Mouse (Mus musculus) kidney, embryonic 16.5 days (tissue): ENCODE measurements around the gene Col3a1. TPM values are rescaled to one million over a fixed set of nuclear protein-coding genes. Genes with fewer than 3 reads are reported as not detected.

Experiments
- ATAC-seq: fragments of 200-750 bp; cut with Nextera tagmentation; 2 replicates; pipeline ENCODE4 v1.8.0; 2017; ENCODE audit warnings: moderate TSS enrichment; ENCODE audit not compliant: low FRiP score, low TSS enrichment
- H3K27ac ChIP-seq: fragments of 300-500 bp; sonication (generic); 2 replicates; pipeline ENCODE4 v1.5.1; 2014; ENCODE audit warnings: low read length
- H3K27me3 ChIP-seq: fragments of 300-500 bp; sonication (generic); 2 replicates; pipeline ENCODE4 v1.6.1; 2014; ENCODE audit warnings: low read length, control low read depth, mixed read lengths; ENCODE audit not compliant: insufficient read depth
- H3K36me3 ChIP-seq: fragments of 300-500 bp; sonication (generic); 2 replicates; pipeline ENCODE4 v1.6.1; 2014; ENCODE audit warnings: low read length, control low read depth, mixed read lengths; ENCODE audit not compliant: insufficient read depth
- H3K4me1 ChIP-seq: fragments of 300-500 bp; sonication (generic); 2 replicates; pipeline ENCODE4 v1.6.1; 2014; ENCODE audit warnings: low read length, control low read depth, mixed read lengths; ENCODE audit not compliant: insufficient read depth
- H3K4me2 ChIP-seq: fragments of 300-500 bp; sonication (generic); replicated peaks from 2 replicates; pipeline ENCODE4 v1.6.1; 2014; ENCODE audit warnings: low read depth, low read length
- H3K4me3 ChIP-seq: fragments of 300-500 bp; sonication (generic); 2 replicates; pipeline ENCODE4 v1.5.1; 2014; ENCODE audit warnings: mild to moderate bottlenecking, low read length
- H3K9ac ChIP-seq: fragments of 300-500 bp; sonication (generic); replicated peaks from 2 replicates; pipeline ENCODE4 v1.6.1; 2014; ENCODE audit warnings: low read length
- H3K9me3 ChIP-seq: fragments of 300-500 bp; sonication (generic); 2 replicates; pipeline ENCODE4 v1.6.1; 2016; ENCODE audit warnings: low read length, control low read depth
- WGBS: fragments of 180-500 bp; shearing (Covaris S2); extraction: QIAGEN DNeasy Blood & Tissue Kit; methylation state at CpG from one replicate; pipeline ENCODE4 v1.1.7; 2014; 5-methylcytosine and 5-hydroxymethylcytosine counted together
- polyA plus RNA-seq: library from polyadenylated mRNA; unstranded; fragments of >200 nt; fragmentation: Nextera tagmentation; extraction: Ambion mirVana; gene quantifications from 2 replicates; pipeline ENCODE4 v1.2.1, GENCODE M21; 2015

The Col3a1 gene
- polyA plus RNA-seq, 1 experiment from 2014 or later = 1,232 TPM

- Histone ChIP-seq H3K36me3 (0 out of 2 replicates have a peak, but pooled peaks cover 2% of the 10 kb centered on the region), H3K4me1 (no peaks in the 10 kb centered on the region), H3K27me3 (no peaks in the 10 kb centered on the region), H3K9me3 (no peaks in the 10 kb centered on the region), H3K4me3 (peak overlapping the region; percentile 41), H3K4me2 (peak overlapping the region; percentile 46), H3K9ac (no peak overlapping the region; the same call in 1 of the 2 replicates), H3K27ac (no peak overlapping the region)
- 19% methylated on average over 11 of the region's 11 CpGs for WGBS
- 0 out of 2 replicates have a peak, but pooled peaks have one; percentile 57 for ATAC-seq
Measured at GRCm38 (mm10) chr1:45313696-45314295, 2.5 kb downstream of the Col3a1 start.

- peak overlapping the region; percentile 38 for H3K4me2 ChIP-seq
- H3K27ac ChIP-seq = no peak overlapping the region
- no peaks in the 10 kb centered on the region for H3K4me1 ChIP-seq
- H3K36me3 ChIP-seq = 0 out of 2 replicates have a peak, but pooled peaks cover 2% of the 10 kb centered on the region
- WGBS = 17% methylated on average over 7 of the region's 7 CpGs
- H3K27me3 ChIP-seq = no peaks in the 10 kb centered on the region
- H3K9ac ChIP-seq = 0 out of 2 replicates have a peak overlapping the region, but pooled peaks have one; percentile 17
- no peak for ATAC-seq
- H3K4me3 ChIP-seq = peak overlapping the region; percentile 26
- no peaks in the 10 kb centered on the region for H3K9me3 ChIP-seq
Measured at GRCm38 (mm10) chr1:45315767-45316528, 4.6 kb downstream of the Col3a1 start.

GRCm38 (mm10) chr1:45318241-45318640 is 6.9 kb downstream of the Col3a1 start:
- 0 out of 2 replicates have a peak, but pooled peaks cover 2% of the 10 kb centered on the region for H3K36me3 ChIP-seq
- H3K27ac ChIP-seq = no peak overlapping the region
- H3K9me3 ChIP-seq = no peaks in the 10 kb centered on the region
- H3K4me1 ChIP-seq = no peaks in the 10 kb centered on the region
- no peak overlapping the region for H3K9ac ChIP-seq
- WGBS = 69% methylated on average over 1 of the region's 1 CpGs
- H3K4me3 ChIP-seq = no peak overlapping the region
- ATAC-seq = no peak
- no peak overlapping the region for H3K4me2 ChIP-seq
- H3K27me3 ChIP-seq = no peaks in the 10 kb centered on the region

GRCm38 (mm10) chr1:45320861-45321260 is 9.5 kb downstream of the Col3a1 start:
- Histone ChIP-seq H3K27me3 (no peaks in the 10 kb centered on the region), H3K4me2 (no peak overlapping the region), H3K4me3 (no peak overlapping the region), H3K9ac (no peak overlapping the region), H3K36me3 (no peaks in the 10 kb centered on the region), H3K27ac (no peak overlapping the region), H3K9me3 (no peaks in the 10 kb centered on the region), H3K4me1 (no peaks in the 10 kb centered on the region)
- no peak for ATAC-seq

GRCm38 (mm10) chr1:45329149-45329548 is 17.8 kb downstream of the Col3a1 start:
- Histone ChIP-seq H3K9ac (no peak overlapping the region), H3K36me3 (0 out of 2 replicates have a peak, but pooled peaks cover 4% of the 10 kb centered on the region), H3K4me1 (no peaks in the 10 kb centered on the region), H3K4me3 (no peak overlapping the region), H3K9me3 (no peaks in the 10 kb centered on the region), H3K27ac (no peak overlapping the region), H3K27me3 (no peaks in the 10 kb centered on the region), H3K4me2 (no peak overlapping the region)
- WGBS = 95% methylated on average over 1 of the region's 1 CpGs
- no peak for ATAC-seq

- Histone ChIP-seq H3K4me3 (no peak overlapping the region), H3K9me3 (no peaks in the 10 kb centered on the region), H3K27me3 (no peaks in the 10 kb centered on the region), H3K4me1 (no peaks in the 10 kb centered on the region), H3K36me3 (no peaks in the 10 kb centered on the region), H3K4me2 (no peak overlapping the region), H3K9ac (no peak overlapping the region), H3K27ac (0 out of 2 replicates have a peak overlapping the region, but pooled peaks have one; percentile 14)
- 64% methylated on average over 4 of the region's 4 CpGs for WGBS
- ATAC-seq = no peak
Measured at GRCm38 (mm10) chr1:45355944-45356343, 44.6 kb downstream of the Col3a1 start.

- Histone ChIP-seq H3K4me3 (no peak overlapping the region), H3K9ac (no peak overlapping the region), H3K36me3 (no peaks in the 10 kb centered on the region), H3K4me2 (no peak overlapping the region), H3K27ac (no peak overlapping the region), H3K27me3 (no peaks in the 10 kb centered on the region), H3K4me1 (no peaks in the 10 kb centered on the region), H3K9me3 (no peaks in the 10 kb centered on the region)
- no peak for ATAC-seq
- WGBS = 71% methylated on average over 1 of the region's 1 CpGs
Measured at GRCm38 (mm10) chr1:45358020-45358419, 46.7 kb downstream of the Col3a1 start.

- Histone ChIP-seq H3K4me3 (no peak overlapping the region), H3K9ac (no peak overlapping the region), H3K27ac (no peak overlapping the region), H3K27me3 (no peaks in the 10 kb centered on the region), H3K4me1 (no peaks in the 10 kb centered on the region), H3K36me3 (no peaks in the 10 kb centered on the region), H3K9me3 (no peaks in the 10 kb centered on the region), H3K4me2 (no peak overlapping the region)
- no peak for ATAC-seq
- 69% methylated on average over 2 of the region's 2 CpGs for WGBS
Measured at GRCm38 (mm10) chr1:45359147-45359546, 47.8 kb downstream of the Col3a1 start.

- no peak overlapping the region for H3K9ac ChIP-seq
- 80% methylated on average over 2 of the region's 2 CpGs for WGBS
- H3K36me3 ChIP-seq = no peaks in the 10 kb centered on the region
- H3K9me3 ChIP-seq = no peaks in the 10 kb centered on the region
- H3K4me2 ChIP-seq = no peak overlapping the region
- H3K4me1 ChIP-seq = no peaks in the 10 kb centered on the region
- H3K4me3 ChIP-seq = no peak overlapping the region
- ATAC-seq = no peak
- H3K27ac ChIP-seq = no peak overlapping the region
- H3K27me3 ChIP-seq = no peaks in the 10 kb centered on the region
Measured at GRCm38 (mm10) chr1:45359673-45360072, 48.3 kb downstream of the Col3a1 start.

GRCm38 (mm10) chr1:45363274-45363673 is 51.9 kb downstream of the Col3a1 start:
- peaks cover 4% of the 10 kb centered on the region; the same call in 1 of the 2 replicates for H3K36me3 ChIP-seq
- H3K4me3 ChIP-seq = no peak overlapping the region
- no peaks in the 10 kb centered on the region for H3K9me3 ChIP-seq
- no peak overlapping the region for H3K27ac ChIP-seq
- no peaks in the 10 kb centered on the region for H3K27me3 ChIP-seq
- WGBS = 93% methylated on average over 2 of the region's 2 CpGs
- H3K9ac ChIP-seq = no peak overlapping the region
- ATAC-seq = no peak
- H3K4me2 ChIP-seq = no peak overlapping the region
- no peaks in the 10 kb centered on the region for H3K4me1 ChIP-seq
